Mouse (Mus musculus) 3134 (cell line): ENCODE data around the gene Entpd3.
A peak's percentile ranks its signal among the peaks of the same experiment; 100 is the strongest.

Source experiments
- DNase-seq: peaks from one replicate; pipeline ENCODE4 v3.0.0-alpha.2; 2011; ENCODE audit warnings: low spot score; ENCODE audit not compliant: insufficient read length; ENCODE audit errors: extremely low read depth

The Entpd3 gene

GRCm38 (mm10) chr9:120539662-120540251, at the start of gene Entpd3:
Gene Entpd3, plus strand, starts transcription at chr9:120539818.
- no peak for DNase-seq

GRCm38 (mm10) chr9:120491509-120491908, 48.1 kb upstream of the Entpd3 start:
- no peak for DNase-seq

- DNase-seq, result peak; percentile 24
These were observed 47.6 kb upstream of the Entpd3 start, which contains the start of gene Eif1b for GRCm38 (mm10) chr9:120492010-120492399. Gene Eif1b, plus strand, starts transcription at chr9:120492232.

- peak; percentile 66 for DNase-seq
These were observed 46.9 kb upstream of the Entpd3 start for GRCm38 (mm10) chr9:120492400-120493351.

GRCm38 (mm10) chr9:120493781-120494180, 45.8 kb upstream of the Entpd3 start:
- no peak for DNase-seq

GRCm38 (mm10) chr9:120496691-120497090, 42.9 kb upstream of the Entpd3 start:
- DNase-seq, result peak; percentile 11

GRCm38 (mm10) chr9:120497983-120498382, 41.6 kb upstream of the Entpd3 start:
- DNase-seq, result no peak

- no peak for DNase-seq
These were observed 38.3 kb upstream of the Entpd3 start for GRCm38 (mm10) chr9:120501191-120501902.

GRCm38 (mm10) chr9:120502013-120502412, 37.6 kb upstream of the Entpd3 start:
- peak; percentile 28 for DNase-seq

- DNase-seq, result no peak
These were observed 35.2 kb upstream of the Entpd3 start for GRCm38 (mm10) chr9:120504423-120504822.

GRCm38 (mm10) chr9:120511781-120512180, 27.8 kb upstream of the Entpd3 start:
- DNase-seq, result no peak

GRCm38 (mm10) chr9:120516720-120517119, 22.9 kb upstream of the Entpd3 start:
- DNase-seq, result no peak

GRCm38 (mm10) chr9:120518946-120519345, 20.7 kb upstream of the Entpd3 start:
- no peak for DNase-seq

- DNase-seq, result no peak
These were observed 20.0 kb upstream of the Entpd3 start for GRCm38 (mm10) chr9:120519469-120520125.

- no peak for DNase-seq
These were observed 18.5 kb upstream of the Entpd3 start for GRCm38 (mm10) chr9:120521161-120521560.

GRCm38 (mm10) chr9:120527270-120527669, 12.3 kb upstream of the Entpd3 start:
- DNase-seq, result no peak

GRCm38 (mm10) chr9:120527919-120528318, 11.7 kb upstream of the Entpd3 start:
- DNase-seq, result no peak

GRCm38 (mm10) chr9:120528815-120529510, 10.7 kb upstream of the Entpd3 start:
- peak; percentile 40 for DNase-seq

- DNase-seq, result no peak
These were observed 9.1 kb upstream of the Entpd3 start for GRCm38 (mm10) chr9:120530471-120530870.

GRCm38 (mm10) chr9:120532062-120532461, 7.6 kb upstream of the Entpd3 start:
- no peak for DNase-seq
